Mouse (Mus musculus): Measurements from ENCODE around the gene Mctp1. TPM values are rescaled to one million over a fixed set of nuclear protein-coding genes. Genes with fewer than 3 reads are reported as not detected.
"Not testable (repeated sequence)": the region's sequence is repeated elsewhere in the genome, so short reads cannot be mapped to it uniquely, and the experiment has no call there.

Mctp1 gene
- polyA plus RNA-seq, 1 experiment from 2014 or later: 3.0 TPM

- no peaks in the 10 kb centered on the region for H3K36me3 ChIP-seq (replicated peaks)
- DNase-seq (ENCODE audit: extremely low spot score, low spot score): peak; percentile 40
- WGBS: 1% methylated on average over 2 of the region's 2 CpGs
- no peak overlapping the region for H3K4me3 ChIP-seq
- no peaks in the 10 kb centered on the region for H3K27me3 ChIP-seq (ENCODE audit: poor library complexity, severe bottlenecking)
- no peak overlapping the region for H3K27ac ChIP-seq
- no peaks in the 10 kb centered on the region for H3K9me3 ChIP-seq
- H3K4me1 ChIP-seq: peaks cover 12% of the 10 kb centered on the region
Measured at GRCm38 (mm10) chr13:76969386-76969785, 585.1 kb downstream of the Mctp1 start.

GRCm38 (mm10) chr13:76971046-76971445, 586.7 kb downstream of the Mctp1 start:
- WGBS: 91% methylated on average over 3 of the region's 3 CpGs
- H3K36me3 ChIP-seq (replicated peaks); H3K9me3 ChIP-seq; H3K27ac ChIP-seq; DNase-seq (ENCODE audit: extremely low spot score, low spot score); H3K4me3 ChIP-seq; H3K27me3 ChIP-seq (ENCODE audit: poor library complexity, severe bottlenecking): not testable (repeated sequence)
- H3K4me1 ChIP-seq: peaks cover 12% of the 10 kb centered on the region

- H3K27ac ChIP-seq: no peak overlapping the region
- DNase-seq (ENCODE audit: extremely low spot score, low spot score): no peak
- WGBS: 72% methylated on average over 3 of the region's 3 CpGs
- no peak overlapping the region for H3K4me3 ChIP-seq
- H3K27me3 ChIP-seq (ENCODE audit: poor library complexity, severe bottlenecking): no peaks in the 10 kb centered on the region
- no peaks in the 10 kb centered on the region for H3K4me1 ChIP-seq
- no peaks in the 10 kb centered on the region for H3K36me3 ChIP-seq (replicated peaks)
- H3K9me3 ChIP-seq: no peaks in the 10 kb centered on the region
Measured at GRCm38 (mm10) chr13:77002628-77003027, 618.3 kb downstream of the Mctp1 start.

- H3K9me3 ChIP-seq: no peaks in the 10 kb centered on the region
- H3K4me3 ChIP-seq: no peak overlapping the region
- H3K27me3 ChIP-seq (ENCODE audit: poor library complexity, severe bottlenecking): no peaks in the 10 kb centered on the region
- no peaks in the 10 kb centered on the region for H3K36me3 ChIP-seq (replicated peaks)
- H3K4me1 ChIP-seq: no peaks in the 10 kb centered on the region
- 87% methylated on average over 1 of the region's 1 CpGs for WGBS
- no peak overlapping the region for H3K27ac ChIP-seq
- DNase-seq (ENCODE audit: extremely low spot score, low spot score): no peak
Measured at GRCm38 (mm10) chr13:77003684-77004083, 619.3 kb downstream of the Mctp1 start.

GRCm38 (mm10) chr13:77018851-77019250, 634.5 kb downstream of the Mctp1 start:
- no peak overlapping the region for H3K4me3 ChIP-seq
- WGBS: 87% methylated on average over 2 of the region's 2 CpGs
- no peaks in the 10 kb centered on the region for H3K27me3 ChIP-seq (ENCODE audit: poor library complexity, severe bottlenecking)
- H3K27ac ChIP-seq: no peak overlapping the region
- no peaks in the 10 kb centered on the region for H3K4me1 ChIP-seq
- no peaks in the 10 kb centered on the region for H3K9me3 ChIP-seq
- DNase-seq (ENCODE audit: extremely low spot score, low spot score): no peak
- no peaks in the 10 kb centered on the region for H3K36me3 ChIP-seq (replicated peaks)

- Histone ChIP-seq H3K36me3 (replicated peaks) (no peaks in the 10 kb centered on the region), H3K27ac (no peak overlapping the region), H3K27me3 (ENCODE audit: poor library complexity, severe bottlenecking) (no peaks in the 10 kb centered on the region), H3K4me3 (no peak overlapping the region), H3K9me3 (no peaks in the 10 kb centered on the region), H3K4me1 (no peaks in the 10 kb centered on the region)
- WGBS: 76% methylated on average over 5 of the region's 5 CpGs
- DNase-seq (ENCODE audit: extremely low spot score, low spot score): no peak
Measured at GRCm38 (mm10) chr13:77029594-77029993, 645.3 kb downstream of the Mctp1 start.

- Histone ChIP-seq H3K27me3 (ENCODE audit: poor library complexity, severe bottlenecking) (no peaks in the 10 kb centered on the region), H3K36me3 (replicated peaks) (peaks cover 26% of the 10 kb centered on the region), H3K9me3 (no peaks in the 10 kb centered on the region), H3K4me3 (no peak overlapping the region), H3K4me1 (peaks cover 2% of the 10 kb centered on the region; the same call in 1 of the 2 replicates), H3K27ac (no peak overlapping the region)
- 87% methylated on average over 1 of the region's 1 CpGs for WGBS
- DNase-seq (ENCODE audit: extremely low spot score, low spot score): no peak
Measured at GRCm38 (mm10) chr13:77043375-77043774, 659.0 kb downstream of the Mctp1 start.

- H3K4me1 ChIP-seq: peaks cover 2% of the 10 kb centered on the region; the same call in 1 of the 2 replicates
- peaks cover 38% of the 10 kb centered on the region for H3K36me3 ChIP-seq (replicated peaks)
- no peak overlapping the region for H3K27ac ChIP-seq
- DNase-seq (ENCODE audit: extremely low spot score, low spot score): no peak
- no peak overlapping the region for H3K4me3 ChIP-seq
- WGBS: 81% methylated on average over 1 of the region's 1 CpGs
- no peaks in the 10 kb centered on the region for H3K27me3 ChIP-seq (ENCODE audit: poor library complexity, severe bottlenecking)
- no peaks in the 10 kb centered on the region for H3K9me3 ChIP-seq
Measured at GRCm38 (mm10) chr13:77045375-77045774, 661.0 kb downstream of the Mctp1 start.

- 87% methylated on average over 10 of the region's 10 CpGs for WGBS
- Histone ChIP-seq H3K4me1 (peaks cover 2% of the 10 kb centered on the region; the same call in 1 of the 2 replicates), H3K27me3 (ENCODE audit: poor library complexity, severe bottlenecking) (no peaks in the 10 kb centered on the region), H3K27ac (no peak overlapping the region), H3K36me3 (replicated peaks) (peaks cover 38% of the 10 kb centered on the region), H3K4me3 (no peak overlapping the region), H3K9me3 (no peaks in the 10 kb centered on the region)
- no peak for DNase-seq (ENCODE audit: extremely low spot score, low spot score)
Measured at GRCm38 (mm10) chr13:77046416-77046815, 662.1 kb downstream of the Mctp1 start.

- Histone ChIP-seq H3K27ac (no peak overlapping the region), H3K36me3 (replicated peaks) (peaks cover 35% of the 10 kb centered on the region), H3K9me3 (no peaks in the 10 kb centered on the region), H3K4me3 (no peak overlapping the region), H3K27me3 (ENCODE audit: poor library complexity, severe bottlenecking) (no peaks in the 10 kb centered on the region), H3K4me1 (peaks cover 2% of the 10 kb centered on the region; the same call in 1 of the 2 replicates)
- no peak for DNase-seq (ENCODE audit: extremely low spot score, low spot score)
- 92% methylated on average over 6 of the region's 6 CpGs for WGBS
Measured at GRCm38 (mm10) chr13:77047179-77047931, 663.0 kb downstream of the Mctp1 start.

- H3K36me3 ChIP-seq (replicated peaks): peaks cover 29% of the 10 kb centered on the region
- no peak overlapping the region for H3K27ac ChIP-seq
- WGBS: 92% methylated on average over 1 of the region's 1 CpGs
- no peaks in the 10 kb centered on the region for H3K27me3 ChIP-seq (ENCODE audit: poor library complexity, severe bottlenecking)
- no peaks in the 10 kb centered on the region for H3K9me3 ChIP-seq
- H3K4me1 ChIP-seq: peaks cover 2% of the 10 kb centered on the region; the same call in 1 of the 2 replicates
- no peak overlapping the region for H3K4me3 ChIP-seq
- no peak for DNase-seq (ENCODE audit: extremely low spot score, low spot score)
Measured at GRCm38 (mm10) chr13:77048461-77048860, 664.1 kb downstream of the Mctp1 start.

GRCm38 (mm10) chr13:77049736-77050135, 665.4 kb downstream of the Mctp1 start:
- WGBS: 88% methylated on average over 3 of the region's 3 CpGs
- Histone ChIP-seq H3K27me3 (ENCODE audit: poor library complexity, severe bottlenecking) (no peaks in the 10 kb centered on the region), H3K36me3 (replicated peaks) (peaks cover 38% of the 10 kb centered on the region), H3K27ac (no peak overlapping the region), H3K4me1 (peaks cover 2% of the 10 kb centered on the region; the same call in 1 of the 2 replicates), H3K9me3 (no peaks in the 10 kb centered on the region), H3K4me3 (no peak overlapping the region)
- no peak for DNase-seq (ENCODE audit: extremely low spot score, low spot score)

- Histone ChIP-seq H3K4me1 (no peaks in the 10 kb centered on the region), H3K4me3 (no peak overlapping the region), H3K9me3 (no peaks in the 10 kb centered on the region), H3K27ac (no peak overlapping the region), H3K27me3 (ENCODE audit: poor library complexity, severe bottlenecking) (no peaks in the 10 kb centered on the region), H3K36me3 (replicated peaks) (peaks cover 46% of the 10 kb centered on the region)
- DNase-seq (ENCODE audit: extremely low spot score, low spot score): no peak
- 87% methylated on average over 1 of the region's 1 CpGs for WGBS
Measured at GRCm38 (mm10) chr13:77063221-77063620, 678.9 kb downstream of the Mctp1 start.
